Mouse (Mus musculus) liver, adult (tissue): ENCODE measurements around the gene Zfhx3.

Experiments used
- GATA4 ChIP-seq: IDR thresholded peaks from 2 replicates; pipeline ENCODE4 v1.6.1; 2014; ENCODE audit warnings: mild to moderate bottlenecking, low read length; ENCODE audit not compliant: insufficient replicate concordance

Gene Zfhx3

GRCm38 (mm10) chr8:108745551-108745950 is 803.1 kb downstream of the Zfhx3 start:
- no peak for TF ChIP-seq GATA4

- no peak for TF ChIP-seq GATA4
These were observed 805.7 kb downstream of the Zfhx3 start for GRCm38 (mm10) chr8:108748095-108748494.

GRCm38 (mm10) chr8:108748851-108749376 is 806.5 kb downstream of the Zfhx3 start:
- no peak for TF ChIP-seq GATA4

GRCm38 (mm10) chr8:108750806-108751205 is 808.4 kb downstream of the Zfhx3 start:
- no peak for TF ChIP-seq GATA4

GRCm38 (mm10) chr8:108754556-108754955 is 812.1 kb downstream of the Zfhx3 start:
- TF ChIP-seq GATA4: no peak

GRCm38 (mm10) chr8:108755400-108756325 is 813.2 kb downstream of the Zfhx3 start:
- no peak for TF ChIP-seq GATA4

- no peak for TF ChIP-seq GATA4
These were observed 817.3 kb downstream of the Zfhx3 start for GRCm38 (mm10) chr8:108759511-108760330.

- no peak for TF ChIP-seq GATA4
These were observed 818.3 kb downstream of the Zfhx3 start for GRCm38 (mm10) chr8:108760745-108761144.

GRCm38 (mm10) chr8:108762567-108762966 is 820.1 kb downstream of the Zfhx3 start:
- no peak for TF ChIP-seq GATA4

- TF ChIP-seq GATA4: no peak
These were observed 822.2 kb downstream of the Zfhx3 start for GRCm38 (mm10) chr8:108764403-108765194.

- TF ChIP-seq GATA4: no peak
These were observed 823.7 kb downstream of the Zfhx3 start for GRCm38 (mm10) chr8:108766102-108766501.

- TF ChIP-seq GATA4: peak; percentile 25; the same call in 1 of the 2 replicates
These were observed 825.6 kb downstream of the Zfhx3 start for GRCm38 (mm10) chr8:108768051-108768450.

GRCm38 (mm10) chr8:108770334-108770733 is 827.9 kb downstream of the Zfhx3 start:
- TF ChIP-seq GATA4: no peak

- TF ChIP-seq GATA4: no peak
These were observed 831.0 kb downstream of the Zfhx3 start for GRCm38 (mm10) chr8:108773436-108773835.

GRCm38 (mm10) chr8:108778063-108778462 is 835.6 kb downstream of the Zfhx3 start:
- no peak for TF ChIP-seq GATA4
